Mouse (Mus musculus) bone marrow macrophage, adult 2 months (primary cell): ENCODE measurements around the gene Vsig8.

Experiments used
- CTCF ChIP-seq: IDR thresholded peaks from 2 replicates; pipeline ENCODE4 v1.5.1; 2012; ENCODE audit warnings: low read depth, mild to moderate bottlenecking, low read length, moderate library complexity
- POLR2A ChIP-seq: IDR thresholded peaks from 2 replicates; pipeline ENCODE4 v1.6.1; 2012; ENCODE audit warnings: mild to moderate bottlenecking, low read depth, low read length, borderline replicate concordance

DNA sequence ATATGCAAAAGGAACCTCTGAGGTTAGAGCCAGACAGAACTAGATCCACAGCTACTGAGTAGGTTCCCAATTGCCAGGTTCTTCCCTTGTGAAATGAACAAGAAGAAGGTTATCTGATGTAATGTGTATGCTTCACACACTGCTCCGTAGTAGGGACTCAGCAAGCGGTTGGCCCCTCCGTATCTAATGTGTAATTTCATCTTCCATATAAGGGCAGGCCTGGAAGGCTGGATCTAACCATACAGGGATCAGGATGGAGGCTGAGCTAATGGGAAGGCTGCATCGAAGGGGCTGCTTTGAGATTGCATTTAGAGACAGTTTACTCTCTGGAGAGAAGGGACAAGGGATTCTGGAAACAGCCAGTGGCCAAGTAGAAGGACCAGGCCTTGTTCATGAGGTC is 12.0 kb downstream of the Vsig8 start:
- TF ChIP-seq CTCF, result no peak
- no peak for TF ChIP-seq POLR2A
